Mouse (Mus musculus) bone marrow, adult 2 months (tissue): Measurements from ENCODE around the gene Rnf215.

Source experiments
- CTCF ChIP-seq: fragments of 200-500 bp; IDR thresholded peaks from 2 replicates; pipeline ENCODE4 v1.5.1; 2011; ENCODE audit warnings: low read length, control low read depth; ENCODE audit not compliant: control insufficient read depth, insufficient read depth
- POLR2A ChIP-seq: fragments of 200-500 bp; IDR thresholded peaks from 2 replicates; pipeline ENCODE4 v1.6.1; 2011; ENCODE audit warnings: low read depth, mild to moderate bottlenecking, control low read depth, low read length, borderline replicate concordance; ENCODE audit not compliant: control insufficient read depth

DNA sequence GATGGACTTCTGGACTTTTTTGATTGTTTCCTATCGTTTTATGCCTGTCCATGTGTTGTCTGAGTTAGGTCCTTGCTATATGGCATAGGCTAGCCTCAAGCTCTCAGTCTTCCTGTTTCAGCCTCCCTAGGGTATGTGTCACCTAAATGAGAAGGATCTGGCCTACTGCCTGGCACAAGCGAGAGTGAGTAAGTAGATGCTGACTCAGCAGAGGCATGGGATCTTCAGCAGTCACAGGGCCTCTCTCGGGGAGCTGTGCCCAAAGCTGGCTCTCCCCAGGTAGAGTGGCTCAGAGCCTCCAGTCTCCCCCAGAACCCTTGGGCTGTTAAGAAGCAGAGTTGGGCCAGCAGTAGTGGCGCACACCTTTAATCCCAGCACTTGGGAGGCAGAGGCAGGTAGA, 7.3 kb downstream of the Rnf215 start:
- TF ChIP-seq CTCF (no peak), POLR2A (no peak)
